Mouse (Mus musculus) embryonic stem cell, embryonic (primary cell): ENCODE data around the gene Nudt21.

ENCODE experiments used
- CTCF ChIA-PET, 4 experiments: fragments of 300-600 bp in 2 of 4; fragments of 350-600 bp in 2 of 4; sonication (Branson Sonifier 250); formaldehyde crosslinking; loops; one replicate each; lab custom pipeline; 2022; ENCODE audit warnings: inconsistent platforms in 2 of 4; lab: Charles Lee
- POLR2A ChIA-PET, 4 experiments: fragments of 300-600 bp in 2 of 4; fragments of 350-600 bp in 2 of 4; sonication (Branson Sonifier 250); formaldehyde crosslinking; loops; one replicate each; lab custom pipeline; 2022; ENCODE audit warnings: antibody characterized with exemption in 4 of 4, inconsistent platforms in 1 of 4; lab: Charles Lee

Gene Nudt21

GRCm38 (mm10) chr8:94011076-94012012 is 25.5 kb downstream of the Nudt21 start:
- ChIA-PET POLR2A (interaction anchor here in 3 of 4 experiments (1.0 to 2.0 kb wide), 5 partner anchors 19 to 52 kb away, joined by 3 to 5 read pairs (median 4); no protein-coding TSS in a partner anchor), CTCF (interaction anchor here in 2 of 4 experiments (0.6 to 0.8 kb wide), 2 partner anchors 87 to 134 kb away, joined by 3 to 4 read pairs; no protein-coding TSS in a partner anchor)

DNA sequence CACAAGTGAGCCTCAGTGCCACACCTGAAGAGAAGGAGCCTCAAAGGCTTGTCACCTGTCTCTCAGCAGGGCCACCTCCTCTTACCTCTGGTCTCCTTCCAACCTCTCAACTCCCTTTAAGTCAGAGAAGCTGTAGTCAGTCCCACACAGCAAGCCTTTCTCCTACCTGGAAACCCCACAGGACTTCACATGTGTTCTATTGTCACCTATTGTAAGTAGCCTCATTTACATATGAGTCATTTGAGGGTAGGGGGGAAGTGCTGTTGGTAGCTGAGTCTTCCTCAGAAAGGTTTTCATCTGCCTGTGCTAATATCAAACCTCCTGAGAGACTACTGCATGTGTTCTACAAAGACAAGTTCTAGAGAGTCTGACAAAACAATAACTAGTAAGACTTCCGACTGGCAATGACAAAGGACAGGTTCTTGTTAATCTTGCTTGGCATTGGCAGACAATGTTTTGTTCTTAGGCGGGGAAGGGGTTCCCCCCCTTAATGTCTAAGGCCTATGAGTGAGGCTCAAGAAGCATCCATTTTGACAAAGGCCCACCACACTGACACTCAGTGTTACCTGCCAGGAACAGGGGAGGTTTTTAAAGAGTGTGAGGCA is 26.6 kb downstream of the Nudt21 start:
- CTCF ChIA-PET: interaction anchor here in 1 of 4 experiments (0.6 kb wide), 1 partner anchor 200 kb away, joined by 7 read pairs; no protein-coding TSS in a partner anchor
- POLR2A ChIA-PET: interaction anchor here in 2 of 4 experiments (0.9 to 1.8 kb wide), 7 partner anchors 9 to 173 kb away, joined by 3 to 5 read pairs (median 4); partner anchors contain the start of gene Bbs2 (in 1 of the 2)

DNA sequence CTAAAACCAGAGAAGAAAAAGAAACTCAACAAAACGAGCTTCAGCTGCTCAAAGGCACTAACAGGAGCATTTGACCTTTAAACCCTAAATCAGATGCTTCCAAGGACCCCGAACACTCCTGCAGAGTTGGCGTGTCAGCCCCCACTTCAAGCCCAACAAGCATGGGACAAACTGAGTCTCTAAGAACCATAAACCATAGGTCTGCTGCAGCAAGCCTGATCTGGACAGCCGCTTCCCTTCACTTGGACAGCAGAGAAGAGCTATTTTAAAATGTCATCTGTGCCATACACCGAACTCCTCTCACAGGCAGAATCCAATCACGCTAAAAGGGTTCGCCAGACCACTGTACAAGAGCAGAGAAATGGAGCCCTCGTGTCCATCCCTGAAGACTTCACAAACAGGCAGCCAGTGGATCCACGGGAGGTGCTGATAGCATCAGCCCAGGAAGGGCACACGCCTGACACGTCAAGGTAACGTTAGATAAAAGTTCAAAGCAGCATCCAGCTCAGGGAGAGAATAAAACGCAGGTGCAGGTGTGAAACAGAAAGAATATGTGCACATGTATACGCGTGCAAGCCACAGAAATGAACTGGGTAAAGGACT is 27.5 kb downstream of the Nudt21 start:
- CTCF ChIA-PET: interaction anchor here in 1 of 4 experiments (0.8 kb wide), 1 partner anchor 196 kb away, joined by 4 read pairs; no protein-coding TSS in a partner anchor

GRCm38 (mm10) chr8:94004139-94004538 is 32.7 kb downstream of the Nudt21 start:
- ChIA-PET CTCF (no interaction called here), POLR2A (no interaction called here)

More for the DNA sequence above, 27.5 kb downstream of the Nudt21 start:
- POLR2A ChIA-PET: interaction anchor here in 2 of 4 experiments (1.1 to 1.6 kb wide), 4 partner anchors 10 to 195 kb away, joined by 3 to 4 read pairs (median 3); partner anchors contain the start of gene Bbs2 (in 1 of the 2)

GRCm38 (mm10) chr8:93998961-93999360 is 37.9 kb downstream of the Nudt21 start:
- CTCF ChIA-PET: interaction anchor here in 1 of 4 experiments (0.6 kb wide), 1 partner anchor 459 kb away, joined by 8 read pairs; no protein-coding TSS in a partner anchor
- POLR2A ChIA-PET: interaction anchor here in 2 of 4 experiments (1.3 to 1.5 kb wide), 2 partner anchors 10 to 11 kb away, joined by 3 read pairs; no protein-coding TSS in a partner anchor

GRCm38 (mm10) chr8:93989739-93990138 is 47.1 kb downstream of the Nudt21 start:
- CTCF ChIA-PET: no interaction called here

DNA sequence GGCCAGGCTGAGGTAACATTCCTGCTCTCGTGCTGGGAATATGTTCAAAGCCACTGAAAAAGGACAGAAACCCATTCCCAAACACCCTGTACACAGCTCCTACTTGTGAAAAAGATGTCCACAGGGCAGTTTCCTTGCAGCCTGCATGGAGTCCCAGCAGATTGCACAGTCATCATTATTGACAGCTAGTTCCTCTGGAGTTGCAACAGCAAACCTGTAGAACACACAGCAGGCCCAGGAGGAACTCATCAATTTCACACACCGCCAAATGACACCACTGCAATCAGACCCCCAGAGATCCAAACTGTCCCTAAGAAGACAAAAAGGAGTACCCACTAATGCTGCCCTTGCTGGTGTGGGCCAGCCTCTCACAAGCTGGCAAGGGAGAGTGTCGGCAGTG is 52.1 kb downstream of the Nudt21 start:
- CTCF ChIA-PET: interaction anchor here in 3 of 4 experiments (0.6 to 0.7 kb wide), 4 partner anchors 119 to 490 kb away, joined by 3 to 4 read pairs (median 3); no protein-coding TSS in a partner anchor
- POLR2A ChIA-PET: interaction anchor here in 1 of 4 experiments (0.7 to 1.1 kb wide), 3 partner anchors 32 to 75 kb away, joined by 3 to 4 read pairs (median 3); no protein-coding TSS in a partner anchor

More at GRCm38 (mm10) chr8:93989739-93990138, 47.1 kb downstream of the Nudt21 start:
- POLR2A ChIA-PET: no interaction called here

GRCm38 (mm10) chr8:93983827-93984226 is 53.0 kb downstream of the Nudt21 start:
- ChIA-PET POLR2A (interaction anchor here in 2 of 4 experiments (0.7 to 1.1 kb wide), 2 partner anchors 31 to 43 kb away, joined by 3 to 4 read pairs; no protein-coding TSS in a partner anchor), CTCF (interaction anchor here in 3 of 4 experiments (0.6 to 0.7 kb wide), 3 partner anchors 120 to 489 kb away, joined by 3 to 4 read pairs (median 3); no protein-coding TSS in a partner anchor)

GRCm38 (mm10) chr8:93981679-93982215 is 55.1 kb downstream of the Nudt21 start:
- ChIA-PET CTCF (interaction anchor here in 1 of 4 experiments (0.6 kb wide), 1 partner anchor 75 kb away, joined by 3 read pairs; no protein-coding TSS in a partner anchor), POLR2A (interaction anchor here in 2 of 4 experiments (0.6 to 1.4 kb wide), 5 partner anchors 17 to 209 kb away, joined by 3 to 4 read pairs (median 3); partner anchors contain the start of gene Bbs2 (in 1 of the 2))

DNA sequence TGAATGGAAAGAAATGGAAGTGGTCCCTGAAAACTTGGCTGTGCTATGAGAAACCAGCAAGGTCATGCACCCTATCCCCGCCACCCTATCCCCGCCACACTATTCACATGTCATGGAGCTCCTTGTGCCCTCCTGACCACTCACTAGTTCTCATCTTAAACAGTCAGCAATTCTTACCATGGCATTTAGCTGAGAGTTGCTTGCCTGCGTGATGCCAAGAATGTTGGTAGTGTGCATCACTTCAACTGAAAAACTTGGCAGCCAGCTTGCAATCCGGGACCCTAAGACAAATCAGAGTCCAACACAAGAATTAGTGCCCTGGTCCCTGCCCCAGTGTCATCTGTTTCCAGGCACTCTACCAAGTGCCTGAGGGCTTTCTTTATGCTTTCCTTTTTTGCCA is 56.7 kb downstream of the Nudt21 start:
- POLR2A ChIA-PET: interaction anchor here in 3 of 4 experiments (0.5 to 1.2 kb wide), 3 partner anchors 34 to 491 kb away, joined by 3 read pairs; no protein-coding TSS in a partner anchor
- CTCF ChIA-PET: interaction anchor here in 1 of 4 experiments (1.4 kb wide), 1 partner anchor 226 kb away, joined by 3 read pairs; no protein-coding TSS in a partner anchor

GRCm38 (mm10) chr8:93976446-93977211 is 60.2 kb downstream of the Nudt21 start:
- ChIA-PET POLR2A (interaction anchor here in 2 of 4 experiments (0.6 to 0.8 kb wide), 3 partner anchors 113 to 370 kb away, joined by 3 to 7 read pairs (median 3); partner anchors contain the start of gene Mt4 (in 1 of the 2)), CTCF (interaction anchor here in 3 of 4 experiments (0.6 to 1.0 kb wide), 7 partner anchors 45 to 301 kb away, joined by 3 to 4 read pairs (median 3); no protein-coding TSS in a partner anchor)

- ChIA-PET POLR2A (interaction anchor here in 1 of 4 experiments (0.7 kb wide), 1 partner anchor 33 kb away, joined by 3 read pairs; no protein-coding TSS in a partner anchor), CTCF (interaction anchor here in 1 of 4 experiments (0.7 kb wide), 1 partner anchor 312 kb away, joined by 3 read pairs; no protein-coding TSS in a partner anchor)
Measured at GRCm38 (mm10) chr8:93975358-93975757, 61.5 kb downstream of the Nudt21 start.

GRCm38 (mm10) chr8:93974602-93975186 is 62.1 kb downstream of the Nudt21 start:
- ChIA-PET POLR2A (interaction anchor here in 1 of 4 experiments (0.7 kb wide), 1 partner anchor 32 kb away, joined by 3 read pairs; no protein-coding TSS in a partner anchor), CTCF (no interaction called here)

DNA sequence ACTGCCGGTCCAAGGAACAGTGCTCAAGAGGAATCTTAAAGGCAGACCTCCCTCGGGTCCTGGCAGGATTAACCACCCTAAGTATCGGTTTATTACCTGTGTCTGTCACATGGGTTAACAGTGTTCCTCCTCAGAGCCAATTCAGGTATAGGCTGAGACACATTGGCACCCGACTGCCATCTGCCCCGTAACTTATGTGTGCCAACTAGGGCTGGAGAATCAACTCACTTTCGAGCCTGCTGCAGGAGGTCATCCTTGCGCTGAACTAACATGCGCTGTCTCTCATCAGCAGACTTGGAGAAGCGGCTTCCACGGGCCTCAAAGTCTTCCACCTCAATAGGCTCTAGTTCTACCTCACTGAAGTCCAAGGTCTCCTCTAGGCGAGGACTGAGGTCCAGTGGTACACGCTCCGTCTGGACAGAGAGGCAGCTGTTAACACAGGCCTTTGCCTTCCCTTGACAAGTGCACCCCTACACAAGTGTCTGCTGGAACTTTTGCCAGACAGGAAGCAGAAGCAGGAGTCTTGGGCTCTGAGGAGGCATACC is 62.9 kb downstream of the Nudt21 start:
- ChIA-PET CTCF (no interaction called here), POLR2A (no interaction called here)

- CTCF ChIA-PET: no interaction called here
- POLR2A ChIA-PET: no interaction called here
Measured at GRCm38 (mm10) chr8:93972971-93973734, 63.7 kb downstream of the Nudt21 start.
